Mouse (Mus musculus) midbrain, embryonic 11.5 days (tissue): ENCODE measurements at regions not wholly inside any gene's neighbourhood (a gene's known extent, or its start where the extent isn't known, plus 50 kb on each side); places are given as distances from the start of the nearest gene placed in this dataset.

Experiments used
- ATAC-seq: fragments of 200-750 bp; cut with Nextera tagmentation; 2 replicates; pipeline ENCODE4 v1.8.0; 2017; ENCODE audit warnings: moderate TSS enrichment, moderate library complexity; ENCODE audit not compliant: low FRiP score
- DNase-seq: peaks from one replicate; pipeline ENCODE4 v3.0.0; 2015; ENCODE audit warnings: low spot score; ENCODE audit errors: missing footprints
- H3K27ac ChIP-seq: fragments of 300-500 bp; sonication (generic); 2 replicates; pipeline ENCODE4 v1.5.1; 2014; ENCODE audit warnings: low read depth, low read length
- H3K27me3 ChIP-seq: fragments of 300-500 bp; sonication (generic); 2 replicates; pipeline ENCODE4 v1.6.1; 2014; ENCODE audit warnings: mild to moderate bottlenecking, low read length, moderate library complexity, mixed read lengths; ENCODE audit not compliant: control insufficient read depth, insufficient read depth
- H3K36me3 ChIP-seq: fragments of 300-500 bp; sonication (generic); 2 replicates; pipeline ENCODE4 v1.6.1; 2014; ENCODE audit warnings: mild to moderate bottlenecking, low read length, moderate library complexity, mixed read lengths; ENCODE audit not compliant: control insufficient read depth, insufficient read depth
- H3K4me1 ChIP-seq: fragments of 300-500 bp; sonication (generic); 2 replicates; pipeline ENCODE4 v1.6.1; 2014; ENCODE audit warnings: low read length; ENCODE audit not compliant: control insufficient read depth, insufficient read depth
- H3K4me2 ChIP-seq: fragments of 300-500 bp; sonication (generic); 2 replicates; pipeline ENCODE4 v1.6.1; 2014; ENCODE audit warnings: mild to moderate bottlenecking, moderate library complexity
- H3K4me3 ChIP-seq: fragments of 300-500 bp; sonication (generic); 2 replicates; pipeline ENCODE4 v1.5.1; 2014; ENCODE audit warnings: low read depth, low read length
- H3K9ac ChIP-seq: fragments of 300-500 bp; sonication (generic); 2 replicates; pipeline ENCODE4 v1.6.1; 2014; ENCODE audit warnings: low read length
- H3K9me3 ChIP-seq: fragments of 300-500 bp; sonication (generic); 2 replicates; pipeline ENCODE4 v1.6.1; 2016; ENCODE audit warnings: low read length; ENCODE audit not compliant: control insufficient read depth
- WGBS: fragments of 180-500 bp; shearing (Covaris S2); extraction: QIAGEN DNeasy Blood & Tissue Kit; methylation state at CpG from one replicate; pipeline ENCODE4 v1.1.7; 2014; 5-methylcytosine and 5-hydroxymethylcytosine counted together

DNA sequence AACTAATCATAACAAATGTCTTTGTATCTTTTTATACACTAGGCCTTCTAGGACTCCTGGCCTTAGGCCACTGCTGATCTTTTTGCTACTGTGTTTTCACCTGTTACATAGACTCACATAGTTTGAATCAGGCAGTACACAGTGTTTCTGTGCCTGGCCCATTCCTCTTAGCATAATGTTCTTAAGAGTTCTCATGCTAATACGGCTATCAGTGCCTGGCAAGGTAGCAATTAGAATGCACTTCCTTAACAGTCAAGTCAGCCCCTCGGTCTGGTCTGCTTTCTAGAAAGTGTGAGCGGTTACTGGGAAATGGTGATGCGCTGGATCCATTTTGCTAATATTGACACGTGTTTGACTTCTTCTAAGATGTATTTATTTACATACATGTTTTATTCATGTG is 54.2 kb upstream of the Lep start:
- 85% methylated on average over 5 of the region's 5 CpGs for WGBS
- ATAC-seq = no peak

More for the DNA sequence above, 54.2 kb upstream of the Lep start:
- no peak for DNase-seq
- Histone ChIP-seq H3K36me3 (no peaks in the 10 kb centered on the region), H3K4me2 (no peak overlapping the region), H3K27ac (no peak overlapping the region), H3K27me3 (no peaks in the 10 kb centered on the region), H3K4me3 (no peak overlapping the region), H3K9me3 (no peaks in the 10 kb centered on the region), H3K4me1 (no peaks in the 10 kb centered on the region), H3K9ac (no peak overlapping the region)
